Mouse (Mus musculus) forebrain, embryonic 13.5 days (tissue): ENCODE data around the gene Psmd9. TPM values are rescaled to one million over a fixed set of nuclear protein-coding genes. Genes with fewer than 3 reads are reported as not detected.
A peak's percentile ranks its signal among the peaks of the same experiment; 100 is the strongest.

Experiments used
- ATAC-seq: fragments of 200-750 bp; cut with Nextera tagmentation; 2 replicates; pipeline ENCODE4 v1.8.0; 2017
- H3K27ac ChIP-seq: fragments of 300-500 bp; sonication (generic); 2 replicates; pipeline ENCODE4 v1.5.1; 2015; ENCODE audit warnings: inconsistent platforms, mild to moderate bottlenecking, moderate library complexity
- H3K27me3 ChIP-seq: fragments of 300-500 bp; sonication (generic); 2 replicates; pipeline ENCODE4 v1.6.1; 2015; ENCODE audit warnings: mild to moderate bottlenecking, inconsistent platforms
- H3K36me3 ChIP-seq: fragments of 300-500 bp; sonication (generic); 2 replicates; pipeline ENCODE4 v1.6.1; 2015; ENCODE audit warnings: mild to moderate bottlenecking, inconsistent platforms; ENCODE audit not compliant: poor library complexity, severe bottlenecking
- H3K4me1 ChIP-seq: fragments of 300-500 bp; sonication (generic); 2 replicates; pipeline ENCODE4 v1.6.1; 2015; ENCODE audit warnings: inconsistent platforms
- H3K4me2 ChIP-seq: fragments of 300-500 bp; sonication (generic); 2 replicates; pipeline ENCODE4 v1.6.1; 2015; ENCODE audit warnings: inconsistent platforms, mild to moderate bottlenecking, moderate library complexity
- H3K4me3 ChIP-seq: fragments of 300-500 bp; sonication (generic); 2 replicates; pipeline ENCODE4 v1.5.1; 2015; ENCODE audit warnings: mild to moderate bottlenecking, inconsistent platforms
- H3K9ac ChIP-seq: fragments of 300-500 bp; sonication (generic); 2 replicates; pipeline ENCODE4 v1.6.1; 2015; ENCODE audit warnings: mild to moderate bottlenecking, inconsistent platforms
- H3K9me3 ChIP-seq: fragments of 300-500 bp; sonication (generic); replicated peaks from 2 replicates; pipeline ENCODE4 v1.6.1; 2016; ENCODE audit warnings: inconsistent platforms
- WGBS: fragments of 180-500 bp; shearing (Covaris S2); methylation state at CpG from one replicate; pipeline ENCODE4 v1.1.7; 2015; 5-methylcytosine and 5-hydroxymethylcytosine counted together
- polyA plus RNA-seq: library from polyadenylated mRNA; unstranded; fragments of >200 nt; fragmentation: Nextera tagmentation; extraction: Ambion mirVana; gene quantifications from 2 replicates; pipeline ENCODE4 v1.2.1, GENCODE M21; 2015

Psmd9 gene
- polyA plus RNA-seq, 1 experiment from 2014 or later: 75.5 TPM

- ATAC-seq: 0 out of 2 replicates have a peak, but pooled peaks have one; percentile 6
- no peaks in the 10 kb centered on the region for H3K27me3 ChIP-seq
- H3K4me2 ChIP-seq: peak overlapping the region; percentile 59; the same call in 1 of the 2 replicates
- H3K9me3 ChIP-seq: no peaks in the 10 kb centered on the region
- 73% methylated on average over 8 of the region's 8 CpGs for WGBS
- H3K9ac ChIP-seq: no peak overlapping the region
- H3K4me3 ChIP-seq: no peak overlapping the region
- peaks cover 4% of the 10 kb centered on the region for H3K4me1 ChIP-seq
- H3K36me3 ChIP-seq: peaks cover 14% of the 10 kb centered on the region
- H3K27ac ChIP-seq: no peak overlapping the region
Measured at GRCm38 (mm10) chr5:123251390-123251789, 82.2 kb downstream of the Psmd9 start.

- WGBS: 2% methylated on average over 18 of the region's 18 CpGs
- no peaks in the 10 kb centered on the region for H3K27me3 ChIP-seq
- ATAC-seq: peak; percentile 97
Measured at GRCm38 (mm10) chr5:123251834-123252233, 82.6 kb downstream of the Psmd9 start, which contains the start of gene Wdr66. Wdr66 (plus strand) TSS chr5:123252102.

GRCm38 (mm10) chr5:123256841-123257755, 87.9 kb downstream of the Psmd9 start:
- Histone ChIP-seq H3K4me2 (peak overlapping the region; percentile 38), H3K4me3 (no peak overlapping the region), H3K27ac (peak overlapping the region; percentile 89), H3K27me3 (no peaks in the 10 kb centered on the region), H3K36me3 (no peaks in the 10 kb centered on the region), H3K9ac (0 out of 2 replicates have a peak overlapping the region, but pooled peaks have one; percentile 51), H3K4me1 (peaks cover 17% of the 10 kb centered on the region), H3K9me3 (no peaks in the 10 kb centered on the region)
- peak; percentile 72; the same call in 1 of the 2 replicates for ATAC-seq
- WGBS: 40% methylated on average over 23 of the region's 23 CpGs

More at GRCm38 (mm10) chr5:123251834-123252233, 82.6 kb downstream of the Psmd9 start, which contains the start of gene Wdr66:
- Histone ChIP-seq H3K4me1 (peaks cover 6% of the 10 kb centered on the region), H3K4me3 (peak within 1 kb of the TSS; percentile 30), H3K4me2 (peak within 1 kb of the TSS; percentile 59), H3K27ac (no peak within 1 kb of the TSS), H3K36me3 (peaks cover 14% of the 10 kb centered on the region), H3K9me3 (no peaks in the 10 kb centered on the region), H3K9ac (peak within 1 kb of the TSS; percentile 37)

GRCm38 (mm10) chr5:123258990-123259389, 89.8 kb downstream of the Psmd9 start:
- no peaks in the 10 kb centered on the region for H3K9me3 ChIP-seq
- no peaks in the 10 kb centered on the region for H3K36me3 ChIP-seq
- H3K4me1 ChIP-seq: peaks cover 16% of the 10 kb centered on the region
- WGBS: 52% methylated on average over 5 of the region's 5 CpGs
- H3K27ac ChIP-seq: no peak overlapping the region
- no peak overlapping the region for H3K9ac ChIP-seq
- ATAC-seq: no peak
- H3K27me3 ChIP-seq: no peaks in the 10 kb centered on the region
- no peak overlapping the region for H3K4me3 ChIP-seq
- H3K4me2 ChIP-seq: no peak overlapping the region

DNA sequence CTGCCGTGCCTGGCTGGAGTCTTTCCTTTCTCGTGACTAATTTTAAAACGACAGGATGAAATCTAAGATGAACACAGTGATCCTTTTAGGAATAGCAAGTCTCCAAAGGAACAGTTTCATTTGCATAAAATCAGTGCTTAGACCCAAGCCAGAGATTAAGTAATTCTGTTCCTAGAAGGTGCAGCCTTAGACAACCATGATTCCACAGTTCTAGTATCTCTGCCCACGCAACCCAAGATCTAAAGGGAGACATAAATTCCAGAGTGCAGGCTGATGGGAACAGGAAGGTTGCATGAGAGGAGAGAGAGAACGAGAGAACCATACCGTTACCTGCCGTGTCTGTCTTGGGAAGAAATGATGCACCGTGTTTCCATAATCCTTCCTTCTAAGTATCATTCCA, 91.5 kb downstream of the Psmd9 start:
- Histone ChIP-seq H3K9ac (no peak overlapping the region), H3K4me3 (no peak overlapping the region), H3K9me3 (no peaks in the 10 kb centered on the region), H3K4me2 (no peak overlapping the region), H3K4me1 (peaks cover 16% of the 10 kb centered on the region), H3K27me3 (no peaks in the 10 kb centered on the region), H3K36me3 (no peaks in the 10 kb centered on the region), H3K27ac (no peak overlapping the region)
- 80% methylated on average over 8 of the region's 8 CpGs for WGBS
- no peak for ATAC-seq

GRCm38 (mm10) chr5:123266909-123267308, 97.7 kb downstream of the Psmd9 start:
- Histone ChIP-seq H3K4me3 (no peak overlapping the region), H3K27ac (no peak overlapping the region), H3K9me3 (no peaks in the 10 kb centered on the region), H3K27me3 (no peaks in the 10 kb centered on the region), H3K4me1 (no peaks in the 10 kb centered on the region), H3K36me3 (no peaks in the 10 kb centered on the region), H3K4me2 (no peak overlapping the region), H3K9ac (no peak overlapping the region)
- ATAC-seq: no peak
- WGBS: 87% methylated on average over 3 of the region's 3 CpGs

DNA sequence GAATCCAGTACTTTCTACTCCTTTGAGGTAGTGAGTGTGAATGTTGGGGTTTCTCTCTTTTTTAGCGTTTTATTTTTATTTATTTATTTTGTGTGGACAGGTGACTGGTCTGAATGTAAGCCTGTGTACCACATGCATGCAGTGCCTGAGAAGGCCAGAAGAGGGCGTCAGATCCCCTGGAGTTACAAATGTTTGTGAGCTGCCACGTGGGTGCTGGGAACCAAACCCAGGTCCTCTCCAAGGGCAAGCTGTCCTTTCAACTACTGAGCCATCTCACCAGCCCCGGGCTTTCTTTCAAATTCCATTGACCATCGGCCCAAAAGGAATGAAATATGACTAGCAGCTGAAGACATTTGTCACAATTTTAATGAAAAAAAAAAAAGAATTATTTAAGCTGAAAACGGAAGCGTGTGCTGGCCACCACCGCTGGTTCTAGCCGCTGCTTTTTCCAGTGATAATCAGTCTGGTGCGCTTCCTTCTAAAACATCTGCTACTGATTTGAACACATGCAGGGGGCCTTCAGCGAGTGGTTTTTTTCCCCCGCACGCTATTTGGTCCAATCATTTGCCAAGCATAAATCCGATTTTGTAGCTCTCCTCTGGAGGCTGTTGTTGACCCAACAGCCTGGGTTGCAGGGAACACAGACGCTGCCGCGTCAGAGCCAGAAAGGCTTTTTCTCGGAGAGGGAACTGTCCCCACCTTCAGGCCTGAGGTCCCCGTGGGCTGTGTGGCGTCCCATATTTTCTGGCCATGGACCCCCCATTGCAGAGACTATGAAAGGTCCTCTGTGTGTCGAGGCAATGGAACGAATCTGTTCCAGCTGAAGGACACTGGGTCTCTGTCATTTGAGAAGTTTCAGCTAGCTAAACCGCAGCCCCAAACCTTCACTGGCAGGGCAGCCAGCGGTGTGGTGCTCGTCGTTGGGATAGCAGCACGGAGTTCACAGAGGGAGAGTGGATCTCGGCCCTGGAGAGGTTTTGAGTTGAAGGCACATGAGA, 99.6 kb downstream of the Psmd9 start:
- 84% methylated on average over 28 of the region's 28 CpGs for WGBS

GRCm38 (mm10) chr5:123270917-123271316, 101.7 kb downstream of the Psmd9 start:
- H3K4me3 ChIP-seq: no peak overlapping the region
- 79% methylated on average over 11 of the region's 11 CpGs for WGBS
- H3K9me3 ChIP-seq: no peaks in the 10 kb centered on the region
- no peaks in the 10 kb centered on the region for H3K27me3 ChIP-seq
- no peak overlapping the region for H3K27ac ChIP-seq
- H3K36me3 ChIP-seq: no peaks in the 10 kb centered on the region
- no peak overlapping the region for H3K4me2 ChIP-seq
- no peak for ATAC-seq
- H3K4me1 ChIP-seq: peaks cover 25% of the 10 kb centered on the region
- H3K9ac ChIP-seq: no peak overlapping the region

More for the DNA sequence above, 99.6 kb downstream of the Psmd9 start:
- Histone ChIP-seq H3K9me3 (no peaks in the 10 kb centered on the region), H3K27ac (no peak overlapping the region), H3K4me3 (no peak overlapping the region), H3K36me3 (no peaks in the 10 kb centered on the region), H3K27me3 (no peaks in the 10 kb centered on the region), H3K9ac (no peak overlapping the region), H3K4me1 (peaks cover 5% of the 10 kb centered on the region; the same call in 1 of the 2 replicates), H3K4me2 (no peak overlapping the region)
- no peak for ATAC-seq

DNA sequence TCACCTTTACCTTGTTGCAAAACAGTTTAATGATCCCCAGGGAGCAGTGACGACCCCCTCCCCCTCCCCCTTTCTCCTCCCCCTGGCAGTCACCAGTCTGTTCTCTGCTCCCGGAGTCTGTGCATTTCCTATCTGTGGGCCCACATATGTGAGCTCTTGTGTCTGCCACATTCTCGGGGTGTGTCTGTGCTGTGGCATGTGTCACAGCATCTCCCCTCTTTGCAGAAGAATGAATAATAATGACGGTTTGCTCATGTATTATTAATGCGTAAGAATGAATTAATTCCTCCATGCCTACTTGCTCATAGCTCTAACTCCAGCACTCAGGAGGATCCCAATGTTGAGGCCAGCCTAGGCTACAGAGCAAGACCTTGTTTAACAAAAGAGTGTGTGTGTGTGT, 103.7 kb downstream of the Psmd9 start:
- Histone ChIP-seq H3K27me3 (no peaks in the 10 kb centered on the region), H3K36me3 (no peaks in the 10 kb centered on the region), H3K4me1 (peaks cover 42% of the 10 kb centered on the region), H3K9me3 (no peaks in the 10 kb centered on the region), H3K4me3 (no peak overlapping the region), H3K9ac (no peak overlapping the region), H3K4me2 (no peak overlapping the region), H3K27ac (peak overlapping the region; percentile 37; the same call in 1 of the 2 replicates)
- ATAC-seq: peak; percentile 94
- WGBS: 40% methylated on average over 5 of the region's 5 CpGs

DNA sequence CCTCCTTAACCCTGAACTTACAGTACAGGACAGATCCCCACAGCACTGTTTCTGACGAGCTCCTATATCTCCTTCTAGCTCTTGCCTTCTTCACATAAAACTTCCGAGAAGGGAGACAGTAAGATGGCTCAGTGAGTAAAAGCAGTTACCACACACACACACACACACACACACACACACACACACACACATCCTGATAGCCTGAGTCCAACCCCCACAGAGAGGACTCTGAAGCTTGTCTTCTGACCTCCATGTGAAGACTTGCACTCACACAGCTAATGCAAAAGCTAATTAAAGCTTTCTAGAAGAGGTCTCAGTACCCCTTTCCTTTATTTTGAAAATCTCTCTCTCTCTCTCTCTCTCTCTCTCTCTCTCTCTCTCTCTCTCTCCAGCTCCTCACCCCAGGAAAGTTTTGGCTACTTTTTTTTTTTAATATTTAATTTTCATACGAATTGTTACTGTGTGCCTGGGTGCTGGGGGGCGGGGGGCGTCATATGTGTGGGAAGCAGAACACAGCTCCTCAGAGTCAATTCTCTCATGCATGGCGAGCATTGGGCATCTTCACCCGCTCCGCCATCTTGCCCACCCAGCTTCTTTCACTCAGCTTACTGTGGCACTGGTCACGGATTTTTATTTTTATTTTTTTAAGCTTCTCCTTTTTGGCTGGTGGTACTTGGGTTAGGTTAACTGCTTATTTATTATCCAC, 107.6 kb downstream of the Psmd9 start:
- peak overlapping the region; percentile 79 for H3K27ac ChIP-seq
- 72% methylated on average over 9 of the region's 9 CpGs for WGBS
- H3K4me2 ChIP-seq: peak overlapping the region; percentile 22; the same call in 1 of the 2 replicates

DNA sequence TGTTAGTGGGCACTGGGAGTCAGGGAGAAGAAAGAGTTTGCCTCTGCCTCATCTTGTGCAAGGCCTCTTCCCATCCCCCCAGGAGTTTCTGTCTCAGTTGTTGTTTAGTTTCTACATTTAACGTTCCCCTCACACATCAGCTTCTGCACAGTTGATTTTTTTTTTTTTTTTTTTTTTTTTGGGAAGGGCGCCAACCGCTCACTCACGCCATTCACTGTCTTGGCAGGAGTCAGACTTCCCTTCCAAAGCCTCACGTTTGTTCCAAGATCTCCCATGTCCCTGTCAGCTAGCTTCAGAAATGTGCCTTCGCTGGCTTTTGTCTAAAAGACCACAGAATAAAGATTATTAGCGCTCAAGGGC, 108.1 kb downstream of the Psmd9 start:
- H3K36me3 ChIP-seq: no peaks in the 10 kb centered on the region
- H3K9me3 ChIP-seq: no peaks in the 10 kb centered on the region
- H3K27ac ChIP-seq: peak overlapping the region; percentile 79
- ATAC-seq: peak; percentile 50; the same call in 1 of the 2 replicates
- H3K4me3 ChIP-seq: no peak overlapping the region
- no peaks in the 10 kb centered on the region for H3K27me3 ChIP-seq
- H3K9ac ChIP-seq: no peak overlapping the region
- H3K4me1 ChIP-seq: peaks cover 42% of the 10 kb centered on the region
- H3K4me2 ChIP-seq: no peak overlapping the region
- 17% methylated on average over 7 of the region's 7 CpGs for WGBS

More for the DNA sequence above, 107.6 kb downstream of the Psmd9 start:
- H3K36me3 ChIP-seq: no peaks in the 10 kb centered on the region
- no peak overlapping the region for H3K4me3 ChIP-seq
- no peaks in the 10 kb centered on the region for H3K9me3 ChIP-seq
- H3K27me3 ChIP-seq: no peaks in the 10 kb centered on the region
- no peak overlapping the region for H3K9ac ChIP-seq
- H3K4me1 ChIP-seq: peaks cover 42% of the 10 kb centered on the region
- peak; percentile 13; the same call in 1 of the 2 replicates for ATAC-seq
